Mouse (Mus musculus) lung, adult 2 months (tissue): ENCODE measurements around the gene Vmn1r28. TPM values are rescaled to one million over a fixed set of nuclear protein-coding genes. Genes with fewer than 3 reads are reported as not detected.
"Not testable (repeated sequence)": the region's sequence is repeated elsewhere in the genome, so short reads cannot be mapped to it uniquely, and the experiment has no call there.

Experiments
- DNase-seq: peaks from one replicate; pipeline ENCODE4 v3.0.0; 2022
- H3K4me1 ChIP-seq: fragments of 200-500 bp; 2 replicates; pipeline ENCODE4 v1.6.1; 2011; ENCODE audit warnings: low read length; ENCODE audit not compliant: control insufficient read depth, insufficient read depth
- H3K4me3 ChIP-seq: fragments of 200-500 bp; replicated peaks from 2 replicates; pipeline ENCODE3; 2011; ENCODE audit warnings: low read depth, mild to moderate bottlenecking, control low read depth, low read length; ENCODE audit errors: extremely low read depth
- CTCF ChIP-seq: fragments of 200-500 bp; IDR thresholded peaks from 2 replicates; pipeline ENCODE4 v1.5.1; 2011; ENCODE audit warnings: mild to moderate bottlenecking, low read length, control low read depth; ENCODE audit not compliant: insufficient read depth
- POLR2A ChIP-seq: fragments of 200-500 bp; IDR thresholded peaks from 2 replicates; pipeline ENCODE4 v1.6.1; 2011; ENCODE audit warnings: low read depth, mild to moderate bottlenecking, control low read depth, low read length, borderline replicate concordance; ENCODE audit errors: extremely low read depth
- WGBS: fragments of 180-500 bp; shearing (Covaris S2); methylation state at CpG from one replicate; pipeline ENCODE4 v1.1.7; 2018; 5-methylcytosine and 5-hydroxymethylcytosine counted together
- polyA plus RNA-seq: library from polyadenylated mRNA; depleted of rRNA; stranded (reverse); fragments of >200 nt; gene quantifications from 2 replicates; pipeline ENCODE4 v1.2.3, GENCODE M21; 2012; rRNA removed

The Vmn1r28 gene
- not detected in 2 replicates for polyA plus RNA-seq

DNA sequence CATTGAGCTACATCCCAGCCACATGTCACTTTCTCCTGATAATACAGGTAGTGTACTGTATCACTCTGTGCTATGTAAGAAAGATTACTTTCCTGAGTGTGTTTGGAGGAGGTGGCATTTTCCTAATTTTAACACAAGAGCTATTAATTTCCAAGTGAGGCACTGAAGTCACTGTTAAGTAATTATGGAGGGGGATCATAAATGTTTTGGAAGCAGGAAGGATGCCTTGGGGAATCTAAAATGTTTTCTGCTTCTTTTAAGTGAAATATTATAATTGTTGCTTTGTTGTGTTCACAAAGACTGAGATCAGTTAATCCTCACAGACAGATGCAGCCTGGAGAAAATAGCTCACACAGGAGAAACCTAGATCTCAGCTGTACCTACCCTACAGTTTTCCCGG is at the start of gene Vmn1r28:
Gene Vmn1r28, plus strand, starts transcription at position 301 of the 400 bp plus-strand sequence.
- Histone ChIP-seq H3K4me3 (no peak within 1 kb of the TSS), H3K4me1 (no peaks in the 10 kb centered on the region)
- whole genome bisulfite sequencing, result 86% methylated on average over 1 of the region's 1 CpGs
- no peak for DNase-seq
- no peak for TF ChIP-seq POLR2A
- no peak for TF ChIP-seq CTCF

- H3K4me3 ChIP-seq, result no peak overlapping the region
- WGBS, result 67% methylated on average over 2 of the region's 2 CpGs
- DNase-seq, result no peak
- no peaks in the 10 kb centered on the region for H3K4me1 ChIP-seq
- no peak for TF ChIP-seq CTCF
- TF ChIP-seq POLR2A, result no peak
Observed at GRCm38 (mm10) chr6:58216119-58216518, 45.7 kb upstream of the Vmn1r28 start.

GRCm38 (mm10) chr6:58218721-58219120 is 43.1 kb upstream of the Vmn1r28 start, which contains the start of gene Vmn1r27:
TSS of gene Vmn1r27 (minus strand) at chr6:58218821.
- DNase-seq, result no peak
- H3K4me1 ChIP-seq, result no peaks in the 10 kb centered on the region
- no peak within 1 kb of the TSS for H3K4me3 ChIP-seq
- TF ChIP-seq POLR2A (no peak), CTCF (no peak)
- 74% methylated on average over 2 of the region's 2 CpGs for WGBS

DNA sequence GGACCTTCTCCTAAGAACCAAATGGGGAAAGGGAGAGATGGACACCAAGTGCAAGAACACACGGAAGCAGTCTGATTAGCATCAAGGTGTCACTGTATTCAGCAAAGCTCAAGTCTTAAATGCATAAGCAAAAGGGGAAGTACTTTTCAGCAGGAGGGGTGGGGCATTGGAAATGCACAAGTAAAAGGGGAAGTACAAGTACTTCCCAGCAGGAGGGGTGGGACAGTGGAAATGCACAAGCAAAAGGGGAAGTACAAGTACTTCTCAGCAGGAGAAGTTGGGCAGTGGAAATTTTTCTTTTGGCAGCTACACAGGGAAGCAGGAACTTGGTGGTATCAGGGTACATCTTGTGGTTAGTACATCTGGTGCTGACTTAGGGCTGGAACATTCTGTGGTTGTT is 17.8 kb downstream of the Vmn1r28 start:
- WGBS, result 92% methylated on average over 1 of the region's 1 CpGs
- DNase-seq, H3K4me3 ChIP-seq, H3K4me1 ChIP-seq: not testable (repeated sequence)

DNA sequence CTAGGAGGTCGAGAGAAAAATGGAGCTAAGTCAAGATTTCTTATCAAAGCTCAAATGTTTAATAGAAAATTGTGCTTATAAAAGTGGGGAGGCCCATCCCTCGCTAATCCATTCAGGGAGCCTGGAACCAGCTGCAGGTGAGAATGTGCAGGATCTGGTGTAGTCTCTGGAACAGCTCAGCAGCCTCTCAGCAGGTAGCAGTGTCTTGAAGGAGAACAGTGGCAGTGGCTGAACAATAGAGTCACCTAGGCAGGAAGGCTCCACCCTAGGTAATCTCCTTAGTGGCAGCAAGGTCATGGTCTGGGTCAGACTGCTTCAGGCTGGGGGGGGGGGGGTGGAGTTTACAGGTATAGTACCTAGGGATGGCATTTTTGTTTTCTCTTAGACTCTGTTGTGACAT is 30.4 kb downstream of the Vmn1r28 start:
- no peak overlapping the region for H3K4me3 ChIP-seq
- no peak for TF ChIP-seq CTCF
- TF ChIP-seq POLR2A, result no peak
- H3K4me1 ChIP-seq, result no peaks in the 10 kb centered on the region
- DNase-seq, result no peak
- WGBS, result 62% methylated on average over 2 of the region's 2 CpGs

- not testable (repeated sequence) for H3K4me1 ChIP-seq, H3K4me3 ChIP-seq, DNase-seq
- WGBS, result 76% methylated on average over 19 of the region's 19 CpGs
Observed at GRCm38 (mm10) chr6:58298511-58298910, 36.7 kb downstream of the Vmn1r28 start.

GRCm38 (mm10) chr6:58301249-58301648 is 39.4 kb downstream of the Vmn1r28 start, which contains the start of gene Vmn1r29:
TSS of gene Vmn1r29 (plus strand) at chr6:58301549.
- TF ChIP-seq POLR2A (no peak), CTCF (no peak)
- Histone ChIP-seq H3K4me3 (no peak within 1 kb of the TSS), H3K4me1 (no peaks in the 10 kb centered on the region)
- DNase-seq, result no peak

Other genes starting within 250 kb of the Vmn1r28 start
- gene Vmn1r26, start 246.9 kb upstream of the Vmn1r28 start, polyA plus RNA-seq, result not detected in 2 replicates
- gene Vmn1r27, start 43.2 kb upstream of the Vmn1r28 start, polyA plus RNA-seq, result not detected in 2 replicates
- gene Vmn1r29, start 39.5 kb downstream of the Vmn1r28 start, polyA plus RNA-seq, result not detected in 2 replicates
- gene Vmn1r30, start 181.3 kb downstream of the Vmn1r28 start, polyA plus RNA-seq, result not detected in 2 replicates
- not detected in 2 replicates for gene Vmn1r31, start 213.3 kb downstream of the Vmn1r28 start, polyA plus RNA-seq